Mouse (Mus musculus) CH12.LX (cell line): ENCODE measurements around the gene Akr1b8. TPM values are rescaled to one million over a fixed set of nuclear protein-coding genes. Genes with fewer than 3 reads are reported as not detected.

ENCODE experiments used
- DNase-seq: peaks from one replicate; pipeline ENCODE4 v3.0.0-alpha.2; 2013; ENCODE audit errors: extremely low read depth
- H3K27ac ChIP-seq: 2 replicates; pipeline ENCODE4 v1.5.1; 2012; ENCODE audit warnings: low read depth, mild to moderate bottlenecking, control low read depth, moderate library complexity; ENCODE audit not compliant: insufficient read depth
- H3K27me3 ChIP-seq: replicated peaks from 2 replicates; pipeline ENCODE3; 2012; ENCODE audit warnings: inconsistent platforms
- H3K36me3 ChIP-seq, 2 experiments: replicated peaks in 1 of 2; 2 replicates each; pipeline versions ENCODE3 to v1.6.1; 2012; ENCODE audit warnings: inconsistent platforms in 1 of 2, low read length in 1 of 2, mild to moderate bottlenecking in 1 of 2, mixed read lengths in 1 of 2, moderate library complexity in 1 of 2; ENCODE audit not compliant: control insufficient read depth in 1 of 2, insufficient read depth in 1 of 2
- H3K4me1 ChIP-seq, 2 experiments: 2 replicates each; pipeline ENCODE4 v1.6.1; 2012; ENCODE audit warnings: inconsistent platforms in 1 of 2, moderate library complexity in 1 of 2; ENCODE audit not compliant: insufficient read depth in 2 of 2, control insufficient read depth in 1 of 2
- H3K4me2 ChIP-seq: 2 replicates; pipeline ENCODE4 v1.6.1; 2012; ENCODE audit warnings: low read depth, mild to moderate bottlenecking, control low read depth; ENCODE audit not compliant: poor library complexity, insufficient read depth, severe bottlenecking
- H3K4me3 ChIP-seq, 3 experiments: fragments of 150-350 bp in 1 of 3; sonication (generic) in 1 of 3; replicated peaks in 1 of 3; 2 replicates each; pipeline versions ENCODE3 to v1.5.1; 2011 to 2012; ENCODE audit warnings: low read depth in 2 of 3, low read length in 2 of 3, mild to moderate bottlenecking in 2 of 3, moderate library complexity in 2 of 3, control low read depth in 1 of 3, improper control_type of control experiment in 1 of 3, inconsistent platforms in 1 of 3, mixed read lengths in 1 of 3; ENCODE audit not compliant: poor library complexity in 1 of 3
- H3K79me2 ChIP-seq: replicated peaks from 2 replicates; pipeline ENCODE4 v1.6.1; 2012; ENCODE audit warnings: mild to moderate bottlenecking, moderate library complexity; ENCODE audit not compliant: control insufficient read depth, poor library complexity, insufficient read depth, severe bottlenecking; ENCODE audit errors: extremely low read depth
- H3K9ac ChIP-seq: 2 replicates; pipeline ENCODE4 v1.6.1; 2012; ENCODE audit warnings: low read depth, mild to moderate bottlenecking, control low read depth, moderate library complexity; ENCODE audit not compliant: insufficient read depth
- H3K9me3 ChIP-seq: replicated peaks from 2 replicates; pipeline ENCODE3; 2012; ENCODE audit warnings: low read length, inconsistent platforms, mixed read lengths
- BHLHE40 ChIP-seq: IDR thresholded peaks from 2 replicates; pipeline ENCODE4 v1.6.1; 2011; ENCODE audit warnings: mild to moderate bottlenecking, low read depth, low read length, improper control_type of control experiment
- CHD1 ChIP-seq: IDR thresholded peaks from 2 replicates; pipeline ENCODE4 v1.6.1; 2012; ENCODE audit warnings: low read depth, low read length, improper control_type of control experiment, inconsistent platforms
- CHD2 ChIP-seq: IDR thresholded peaks from 2 replicates; pipeline ENCODE4 v1.6.1; 2011; ENCODE audit warnings: low read length, improper control_type of control experiment
- E2F4 ChIP-seq: IDR thresholded peaks from 2 replicates; pipeline ENCODE4 v1.6.1; 2011; ENCODE audit warnings: low read depth, low read length, improper control_type of control experiment; ENCODE audit not compliant: insufficient replicate concordance
- ELF1 ChIP-seq: IDR thresholded peaks from 2 replicates; pipeline ENCODE4 v1.6.1; 2014; ENCODE audit warnings: low read depth, mild to moderate bottlenecking, inconsistent platforms, low read length, improper control_type of control experiment
- EP300 ChIP-seq: IDR thresholded peaks from 2 replicates; pipeline ENCODE4 v1.6.1; 2011; ENCODE audit warnings: low read length, improper control_type of control experiment
- GABPA ChIP-seq: IDR thresholded peaks from 2 replicates; pipeline ENCODE4 v1.6.1; 2012; ENCODE audit warnings: low read depth, low read length, improper control_type of control experiment, inconsistent platforms; ENCODE audit not compliant: insufficient replicate concordance
- HCFC1 ChIP-seq: IDR thresholded peaks from 2 replicates; pipeline ENCODE4 v1.6.1; 2012; ENCODE audit warnings: low read depth, mild to moderate bottlenecking, inconsistent platforms, low read length, improper control_type of control experiment
- IRF4 ChIP-seq: IDR thresholded peaks from 2 replicates; pipeline ENCODE4 v1.6.1; 2014; ENCODE audit warnings: low read depth, mild to moderate bottlenecking, inconsistent platforms, low read length, improper control_type of control experiment
- JUND ChIP-seq: conservative IDR thresholded peaks from 2 replicates; pipeline ENCODE4 v1.6.1; 2011; ENCODE audit warnings: low read depth, low read length, improper control_type of control experiment
- KAT2A ChIP-seq: IDR thresholded peaks from 2 replicates; pipeline ENCODE4 v1.6.1; 2012; ENCODE audit warnings: low read length, improper control_type of control experiment, inconsistent platforms; ENCODE audit not compliant: insufficient replicate concordance
- MAZ ChIP-seq: IDR thresholded peaks from 2 replicates; pipeline ENCODE4 v1.6.1; 2012; ENCODE audit warnings: low read depth, mild to moderate bottlenecking, inconsistent platforms, low read length, improper control_type of control experiment, moderate library complexity
- MEF2A ChIP-seq: IDR thresholded peaks from 2 replicates; pipeline ENCODE4 v1.6.1; 2014; ENCODE audit warnings: low read depth, mild to moderate bottlenecking, inconsistent platforms, low read length, improper control_type of control experiment, borderline replicate concordance
- NELFE ChIP-seq: IDR thresholded peaks from 2 replicates; pipeline ENCODE4 v1.6.1; 2011; ENCODE audit warnings: low read depth, low read length, improper control_type of control experiment
- NRF1 ChIP-seq: IDR thresholded peaks from 2 replicates; pipeline ENCODE4 v1.6.1; 2014; ENCODE audit warnings: low read depth, mild to moderate bottlenecking, inconsistent platforms, low read length, improper control_type of control experiment, moderate library complexity
- PAX5 ChIP-seq: IDR thresholded peaks from 2 replicates; pipeline ENCODE4 v1.6.1; 2012; ENCODE audit warnings: low read length, inconsistent platforms, mixed read lengths
- POLR2AphosphoS2 ChIP-seq: IDR thresholded peaks from 2 replicates; pipeline ENCODE4 v1.6.1; 2011; ENCODE audit warnings: low read depth, low read length, improper control_type of control experiment
- RAD21 ChIP-seq: IDR thresholded peaks from 2 replicates; pipeline ENCODE4 v1.6.1; 2011; ENCODE audit warnings: low read depth, mild to moderate bottlenecking, low read length, improper control_type of control experiment, moderate library complexity
- RCOR1 ChIP-seq: conservative IDR thresholded peaks from 2 replicates; pipeline ENCODE4 v1.6.1; 2012; ENCODE audit warnings: low read depth, mild to moderate bottlenecking, inconsistent platforms, low read length, improper control_type of control experiment
- SIN3A ChIP-seq: IDR thresholded peaks from 2 replicates; pipeline ENCODE4 v1.6.1; 2012; ENCODE audit warnings: low read length, improper control_type of control experiment, inconsistent platforms
- SMC3 ChIP-seq: IDR thresholded peaks from 2 replicates; pipeline ENCODE4 v1.6.1; 2011; ENCODE audit warnings: low read depth, low read length, improper control_type of control experiment
- UBTF ChIP-seq: IDR thresholded peaks from 2 replicates; pipeline ENCODE4 v1.6.1; 2012; ENCODE audit warnings: low read depth, mild to moderate bottlenecking, inconsistent platforms, low read length, improper control_type of control experiment, moderate library complexity
- USF1 ChIP-seq: IDR thresholded peaks from 2 replicates; pipeline ENCODE4 v1.6.1; 2014; ENCODE audit warnings: low read depth, mild to moderate bottlenecking, inconsistent platforms, low read length, improper control_type of control experiment
- USF2 ChIP-seq: conservative IDR thresholded peaks from 2 replicates; pipeline ENCODE4 v1.6.1; 2011; ENCODE audit warnings: low read depth, low read length, improper control_type of control experiment
- ZC3H11A ChIP-seq: IDR thresholded peaks from 2 replicates; pipeline ENCODE4 v1.6.1; 2012; ENCODE audit warnings: low read depth, mild to moderate bottlenecking, inconsistent platforms, low read length, improper control_type of control experiment
- ZKSCAN1 ChIP-seq: IDR thresholded peaks from 2 replicates; pipeline ENCODE4 v1.6.1; 2012; ENCODE audit warnings: low read depth, inconsistent platforms, low read length, improper control_type of control experiment, borderline replicate concordance
- ZNF384 ChIP-seq: IDR thresholded peaks from 2 replicates; pipeline ENCODE4 v1.6.1; 2012; ENCODE audit warnings: low read depth, low read length, improper control_type of control experiment, inconsistent platforms
- dilution Hi-C: fragments of 300-500 bp; cut with MboI; formaldehyde crosslinking; loops from 2 replicates; pipeline ENCODE4 v1.14.3; 2020; ENCODE audit warnings: low sequenced_read_pairs; ENCODE audit not compliant: extremely low pct_unique_long_range_greater_than_20kb, extremely low pct_ligation_motif_present
- in situ Hi-C: fragments of 300-500 bp; cut with MboI; formaldehyde crosslinking; loops from 3 replicates; pipeline ENCODE4 v1.14.3; 2019; ENCODE audit warnings: low sequenced_read_pairs, low pct_ligation_motif_present, low pct_unique_long_range_greater_than_20kb, mixed read lengths
- polyA plus RNA-seq: library from polyadenylated mRNA; unstranded; fragments of >175 nt; gene quantifications from 2 replicates; pipeline ENCODE4 v1.2.1, GENCODE M21; 2012; ENCODE audit warnings: low read depth; ENCODE audit not compliant: insufficient read length
- total RNA-seq, 2 experiments: library from RNA; depleted of rRNA; stranded (reverse); fragments of 300-350 nt in 1 of 2; fragments of >200 nt in 1 of 2; gene quantifications; 2 replicates each; pipeline ENCODE4 v1.2.3; 2012 to 2014

The Akr1b8 gene
- total and polyA plus RNA-seq, 3 experiments, result 0.21 TPM; not detected in 2

- H3K36me3 ChIP-seq, result peaks cover 50 to 83% of the 10 kb centered on the region in 2 experiments
- TF ChIP-seq SMC3 (no peak), JUND (no peak), SIN3A (no peak), USF2 (no peak), MEF2A (no peak), NRF1 (no peak), KAT2A (no peak), E2F4 (no peak), POLR2AphosphoS2 (no peak), CHD1 (no peak), PAX5 (no peak), GABPA (no peak), CHD2 (no peak), EP300 (no peak), HCFC1 (no peak), ZC3H11A (no peak), ZNF384 (no peak), RCOR1 (no peak), UBTF (no peak)
Measured at GRCm38 (mm10) chr6:34395897-34396296, 42.0 kb downstream of the Akr1b8 start.

DNA sequence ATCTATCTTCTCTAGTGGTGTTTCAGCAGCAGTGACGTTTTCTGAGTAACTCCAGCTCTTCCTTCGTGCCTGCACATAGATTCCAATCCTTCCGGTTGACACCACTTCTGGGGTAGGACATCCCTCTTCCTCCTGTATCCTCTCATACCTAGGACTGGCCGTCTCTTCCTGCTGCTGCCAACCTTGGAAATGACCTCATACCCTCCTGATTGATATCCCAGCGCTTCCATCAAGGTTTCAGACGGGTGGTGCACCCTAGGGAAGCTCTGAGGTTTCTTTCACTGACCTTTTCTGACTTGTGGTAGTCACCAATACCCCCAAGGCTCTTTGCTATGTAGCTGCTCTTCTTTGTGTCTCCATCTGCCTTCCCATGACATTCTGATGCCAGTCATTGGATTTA lies 44.5 kb downstream of the Akr1b8 start:
- DNase-seq, result no peak
- H3K79me2 ChIP-seq, result no peaks in the 10 kb centered on the region
- no peak overlapping the region for H3K4me2 ChIP-seq
- no peaks in the 10 kb centered on the region for H3K27me3 ChIP-seq
- dilution Hi-C loops, result no loop called here
- H3K36me3 ChIP-seq, result peaks cover 34 to 61% of the 10 kb centered on the region in 2 experiments
- H3K9me3 ChIP-seq, result no peaks in the 10 kb centered on the region
- no peak overlapping the region for H3K9ac ChIP-seq
- in situ Hi-C loops, result no loop called here
- peaks cover 3 to 30% of the 10 kb centered on the region in 2 experiments; a peak in 3 of 4 replicates for H3K4me1 ChIP-seq
- no peak overlapping the region for H3K4me3 ChIP-seq
- TF ChIP-seq IRF4 (no peak), POLR2AphosphoS2 (no peak), SIN3A (no peak), KAT2A (no peak), ZKSCAN1 (no peak), HCFC1 (no peak), RAD21 (no peak), USF2 (no peak), MAZ (no peak), USF1 (no peak), ZNF384 (no peak), CHD2 (no peak), CHD1 (no peak), BHLHE40 (no peak), ZC3H11A (no peak), GABPA (no peak), NRF1 (no peak), NELFE (no peak), ELF1 (no peak)
- no peak overlapping the region for H3K27ac ChIP-seq

More at GRCm38 (mm10) chr6:34395897-34396296, 42.0 kb downstream of the Akr1b8 start:
- H3K79me2 ChIP-seq, result no peaks in the 10 kb centered on the region
- no peaks in the 10 kb centered on the region for H3K9me3 ChIP-seq
- in situ Hi-C loops, result no loop called here
- no peak overlapping the region for H3K4me3 ChIP-seq
- H3K4me2 ChIP-seq, result no peak overlapping the region
- dilution Hi-C loops, result no loop called here
- no peak overlapping the region for H3K9ac ChIP-seq
- DNase-seq, result no peak
- no peak overlapping the region for H3K27ac ChIP-seq
- peaks cover 3 to 26% of the 10 kb centered on the region in 2 experiments; a peak in 3 of 4 replicates for H3K4me1 ChIP-seq
- no peaks in the 10 kb centered on the region for H3K27me3 ChIP-seq
